Mouse (Mus musculus) CD4-positive helper T cell, adult 2 months (primary cell): ENCODE data around the gene Prdm2.

Experiments used
- DNase-seq: peaks from one replicate; pipeline ENCODE4 v3.0.0-alpha.2; 2012; ENCODE audit warnings: low read depth, missing footprints, low spot score

Prdm2 gene

DNA sequence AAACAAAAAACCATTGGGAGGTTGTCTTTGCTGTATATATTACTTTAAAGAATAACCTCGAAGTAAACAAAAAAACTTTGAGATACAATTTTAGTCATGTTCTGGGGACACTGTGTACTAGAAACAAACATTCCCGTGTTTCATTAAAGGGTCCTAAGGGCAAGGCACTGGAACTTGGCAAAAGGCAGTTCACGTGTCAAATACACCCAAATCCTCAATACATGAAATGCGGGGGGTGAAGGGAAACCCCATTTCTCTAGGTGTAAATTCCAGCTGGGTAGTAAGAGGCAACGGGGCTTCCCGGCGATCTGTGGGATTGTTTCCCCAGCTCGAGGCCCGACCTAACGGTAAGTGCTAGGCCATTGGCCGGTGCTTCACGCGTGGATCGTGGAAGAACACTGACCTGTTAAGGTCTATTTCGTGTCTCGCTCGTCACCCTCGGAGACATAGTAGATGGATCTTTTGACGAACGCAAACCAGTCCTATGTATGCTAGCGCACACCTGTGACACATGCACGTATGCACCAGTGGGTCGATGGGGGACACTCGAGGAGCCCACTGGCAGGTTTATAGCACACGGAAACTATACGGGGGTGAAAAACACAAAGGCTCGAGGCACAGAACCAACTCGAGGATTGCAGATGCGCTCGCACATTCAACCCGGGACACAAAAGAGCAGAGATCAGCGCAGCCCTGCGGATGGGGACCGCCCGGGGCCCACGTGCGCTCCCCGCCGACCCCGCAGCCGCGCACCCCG lies 1.0 kb downstream of the Prdm2 start:
- DNase-seq = peak; percentile 56

DNA sequence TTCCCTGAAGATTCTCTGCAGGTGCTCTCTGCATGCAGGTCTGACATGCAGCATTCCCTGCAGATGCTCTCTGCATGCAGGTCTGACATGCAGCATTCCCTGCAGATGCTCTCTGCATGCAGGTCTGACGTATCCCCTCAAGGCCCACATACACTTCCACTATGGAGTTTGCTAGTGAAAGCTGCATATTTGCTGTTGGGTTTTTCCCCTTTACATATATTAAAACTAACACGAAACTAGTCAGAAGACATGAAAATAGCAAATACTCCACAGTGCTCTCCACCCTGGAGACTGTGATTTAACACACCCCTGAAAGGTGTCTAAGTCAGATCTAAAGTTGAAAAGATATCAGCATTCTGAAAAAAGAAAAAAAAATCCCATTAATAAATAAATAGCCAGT lies 2.8 kb downstream of the Prdm2 start:
- DNase-seq = no peak

DNA sequence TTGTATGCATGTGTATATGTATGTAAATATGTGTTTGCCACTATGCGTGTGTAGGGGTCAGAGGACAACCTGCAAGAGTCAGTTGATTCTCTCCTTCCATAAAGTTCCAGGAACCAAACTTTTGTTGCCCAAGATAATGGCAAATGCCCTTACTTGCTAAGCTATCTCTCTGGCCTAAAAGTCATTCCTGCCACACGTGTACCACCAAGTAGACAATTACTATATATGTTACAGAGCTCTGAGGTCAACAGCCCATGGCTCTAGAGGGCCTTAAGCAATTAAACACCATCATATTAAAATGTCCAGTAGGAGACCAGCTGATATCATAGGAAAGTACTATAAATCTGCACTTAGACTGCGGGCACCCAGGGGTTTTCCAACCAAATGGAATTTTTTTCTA lies 10.1 kb downstream of the Prdm2 start:
- DNase-seq = no peak

DNA sequence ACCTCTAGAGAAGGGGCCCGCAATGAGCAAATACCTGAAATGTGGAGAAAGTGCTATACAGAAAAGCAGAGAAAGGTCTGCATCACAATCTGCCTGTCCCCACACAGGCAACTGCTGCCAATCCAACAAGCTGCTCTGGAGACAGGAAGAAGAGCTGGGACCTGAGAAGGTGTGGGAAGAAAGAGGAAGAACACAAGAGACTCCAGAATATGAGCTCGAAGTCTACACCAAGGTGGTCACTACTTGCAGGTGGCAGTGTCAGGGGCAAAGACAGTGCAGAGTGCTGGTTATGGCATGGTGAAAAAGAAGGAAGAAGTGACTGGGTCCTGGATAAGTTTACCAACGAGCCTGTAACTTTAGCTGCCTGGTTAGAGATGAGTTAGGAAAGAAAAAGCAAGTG lies 14.4 kb downstream of the Prdm2 start:
- peak; percentile 11 for DNase-seq

DNA sequence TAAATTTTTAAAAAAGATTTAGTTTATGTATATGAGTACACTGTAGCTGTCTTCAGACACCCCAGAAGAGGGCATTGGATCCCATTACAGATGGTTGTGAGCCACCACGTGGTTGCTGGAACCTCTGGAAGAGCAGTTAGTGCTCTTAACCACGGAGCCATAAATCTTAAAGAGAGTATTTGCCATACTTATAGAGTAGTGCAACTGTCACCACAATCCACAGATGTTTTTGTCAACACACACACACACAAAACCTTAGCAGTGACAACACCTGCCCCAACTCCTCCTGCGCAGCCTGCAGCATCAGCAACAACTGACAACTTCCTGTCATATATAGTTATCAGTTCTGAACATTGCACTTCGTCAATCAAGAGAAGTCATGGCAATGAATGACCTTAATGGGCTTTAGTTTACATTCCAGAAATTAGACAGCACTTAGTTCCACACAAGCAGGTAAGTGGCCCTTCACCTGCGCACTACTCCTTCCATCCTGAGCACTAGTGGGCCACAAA lies 14.9 kb downstream of the Prdm2 start:
- no peak for DNase-seq

GRCm38 (mm10) chr4:143194328-143194727 lies 18.5 kb downstream of the Prdm2 start:
- DNase-seq = no peak

- no peak for DNase-seq
Observed at GRCm38 (mm10) chr4:143193164-143193563, 19.6 kb downstream of the Prdm2 start.

DNA sequence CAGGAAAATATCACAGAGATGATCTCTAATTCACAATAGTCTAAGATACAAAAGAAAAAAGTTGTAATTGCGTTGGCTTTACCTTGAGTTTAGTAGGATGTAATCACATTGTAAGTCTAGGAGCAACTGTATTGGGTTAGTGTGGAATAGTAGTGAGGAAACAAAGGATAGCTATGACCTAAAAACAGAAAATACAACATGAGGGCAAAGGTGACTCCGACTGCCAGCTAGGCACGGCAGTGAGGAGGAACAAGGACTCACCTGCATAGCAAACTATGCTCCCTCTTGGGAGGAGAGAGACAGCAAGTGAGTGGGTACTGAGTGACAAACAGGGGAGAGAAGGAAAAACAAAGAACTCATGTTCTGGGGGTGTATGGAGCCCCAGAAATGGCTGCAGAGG lies 21.0 kb downstream of the Prdm2 start:
- no peak for DNase-seq

DNA sequence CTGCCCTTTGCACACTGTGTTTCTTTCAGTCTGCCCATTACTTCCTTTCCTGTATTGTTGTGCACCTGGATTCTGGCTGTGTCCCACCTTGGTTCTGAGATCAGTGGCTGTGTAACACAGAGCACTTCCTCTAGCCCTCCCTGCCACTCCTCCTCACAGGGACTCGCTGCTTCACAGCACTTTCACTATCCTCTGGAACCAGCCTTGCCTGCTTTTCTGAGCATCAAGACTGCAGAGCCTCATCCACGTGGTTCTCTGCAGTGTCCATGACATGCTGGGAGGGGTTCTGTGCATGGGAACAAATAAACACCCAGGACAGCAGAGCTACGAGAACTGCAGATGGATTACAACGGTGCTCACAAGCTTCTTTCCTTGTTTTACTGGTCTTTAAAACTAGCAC lies 22.1 kb downstream of the Prdm2 start:
- DNase-seq = peak; percentile 29

- no peak for DNase-seq
Observed at GRCm38 (mm10) chr4:143188571-143189191, 24.1 kb downstream of the Prdm2 start.

- DNase-seq = no peak
Observed at GRCm38 (mm10) chr4:143186066-143186465, 26.7 kb downstream of the Prdm2 start.

GRCm38 (mm10) chr4:143185496-143185895 lies 27.3 kb downstream of the Prdm2 start:
- no peak for DNase-seq

DNA sequence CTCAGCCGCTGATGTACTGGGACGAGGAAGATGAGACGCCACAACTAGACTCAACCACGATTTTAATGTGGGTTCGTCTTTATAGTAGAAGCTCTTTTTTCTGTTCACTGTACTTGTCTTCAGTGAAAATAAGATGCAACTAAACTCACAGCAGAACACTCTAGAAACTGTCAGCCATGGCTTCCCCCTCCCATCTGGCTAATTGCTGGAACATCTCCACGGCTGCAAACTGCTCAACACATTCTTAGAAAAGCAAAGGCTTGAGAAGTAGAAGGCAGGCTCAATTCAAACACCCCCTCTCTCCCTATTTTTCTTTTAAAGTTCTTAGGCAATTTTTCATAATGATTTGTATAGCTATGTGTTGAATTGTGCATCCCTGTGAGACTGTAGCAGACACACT lies 29.7 kb downstream of the Prdm2 start:
- no peak for DNase-seq

DNA sequence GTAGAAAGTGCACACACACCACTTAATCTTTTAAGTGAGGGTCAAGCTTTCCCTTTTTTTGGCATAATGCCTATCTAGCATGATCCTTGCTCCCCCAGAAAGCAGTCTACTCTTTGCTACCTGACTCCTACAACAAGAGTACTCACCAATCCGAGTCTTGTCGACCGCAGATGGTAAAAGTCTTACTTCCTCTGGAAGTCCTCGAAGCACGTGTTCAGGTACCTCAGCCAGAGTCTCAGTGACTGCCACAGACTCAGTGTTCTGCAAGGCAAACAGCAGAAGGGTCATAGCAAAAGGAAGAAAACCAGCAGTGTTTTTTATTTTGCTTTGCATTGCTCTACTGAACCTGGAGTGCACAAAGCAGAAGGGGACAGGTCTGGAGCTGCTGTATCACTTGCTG lies 32.1 kb downstream of the Prdm2 start:
- DNase-seq = no peak

DNA sequence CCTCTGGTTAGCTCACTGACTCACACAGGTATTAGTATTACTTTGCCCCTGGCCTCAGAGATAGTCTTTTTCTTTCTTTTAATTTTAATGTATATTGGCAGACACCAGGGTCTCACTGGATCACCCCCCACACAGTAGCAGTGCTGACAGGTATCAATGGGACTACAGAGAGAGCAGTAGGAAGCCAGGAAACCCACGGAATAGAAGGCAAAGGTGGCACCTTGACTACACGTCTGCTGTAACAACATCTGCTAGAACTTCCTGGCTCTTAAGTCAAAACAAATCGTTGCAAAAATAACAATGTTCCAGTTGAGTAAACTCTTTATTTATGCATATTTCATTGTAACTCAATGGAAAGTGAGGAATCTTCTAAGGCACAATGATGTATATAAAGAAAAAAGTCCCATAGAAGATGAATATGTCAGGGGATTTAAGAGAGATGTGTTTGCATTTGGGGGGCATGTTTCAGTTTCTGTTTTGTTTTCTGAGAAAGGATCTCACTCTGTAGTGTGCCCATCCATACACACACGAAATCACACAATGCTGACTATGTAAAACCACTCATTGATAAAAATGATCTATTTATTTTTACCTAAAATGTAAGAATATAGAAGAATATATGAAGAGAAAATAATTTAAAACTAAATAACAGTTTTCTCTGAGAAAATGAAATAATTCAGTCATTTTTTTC lies 41.0 kb downstream of the Prdm2 start:
- DNase-seq = peak; percentile 21

DNA sequence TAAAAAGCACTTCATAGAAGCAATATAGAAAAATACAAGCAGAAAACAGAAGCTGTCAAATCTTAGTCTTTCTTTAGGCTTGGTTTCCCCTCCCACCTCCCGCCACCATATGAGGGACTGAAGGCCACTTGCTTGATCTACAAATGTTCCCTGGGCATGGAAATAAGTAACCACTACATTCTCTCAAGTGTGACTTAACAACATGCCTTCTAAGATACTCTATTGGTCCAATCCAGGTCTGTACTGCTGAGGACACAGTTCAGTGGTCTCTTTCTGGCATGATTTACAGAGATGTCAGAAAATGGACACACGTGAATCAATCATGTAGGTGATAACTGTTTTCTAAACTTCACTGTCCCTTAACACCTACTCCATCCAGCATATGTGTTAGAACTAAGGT lies 42.5 kb downstream of the Prdm2 start:
- DNase-seq = no peak

DNA sequence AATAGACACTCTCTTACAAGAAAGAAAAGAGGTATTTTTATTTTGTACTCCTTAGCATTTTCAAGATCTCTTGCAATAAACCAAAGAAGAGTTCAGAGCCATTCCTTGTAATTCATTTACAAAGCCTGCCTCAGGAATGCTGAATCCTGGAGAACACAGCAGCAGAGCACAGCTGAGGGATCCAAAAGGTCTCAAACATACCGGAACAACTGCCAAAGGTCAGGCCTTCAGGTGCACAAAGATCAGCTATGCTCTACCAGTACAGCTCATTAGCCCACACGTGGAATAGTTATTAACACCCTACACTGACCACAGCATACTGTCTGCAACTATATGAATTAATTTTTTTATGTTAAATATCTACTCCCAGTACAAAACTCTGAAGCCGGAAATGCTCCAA lies 44.7 kb downstream of the Prdm2 start:
- DNase-seq = no peak

DNA sequence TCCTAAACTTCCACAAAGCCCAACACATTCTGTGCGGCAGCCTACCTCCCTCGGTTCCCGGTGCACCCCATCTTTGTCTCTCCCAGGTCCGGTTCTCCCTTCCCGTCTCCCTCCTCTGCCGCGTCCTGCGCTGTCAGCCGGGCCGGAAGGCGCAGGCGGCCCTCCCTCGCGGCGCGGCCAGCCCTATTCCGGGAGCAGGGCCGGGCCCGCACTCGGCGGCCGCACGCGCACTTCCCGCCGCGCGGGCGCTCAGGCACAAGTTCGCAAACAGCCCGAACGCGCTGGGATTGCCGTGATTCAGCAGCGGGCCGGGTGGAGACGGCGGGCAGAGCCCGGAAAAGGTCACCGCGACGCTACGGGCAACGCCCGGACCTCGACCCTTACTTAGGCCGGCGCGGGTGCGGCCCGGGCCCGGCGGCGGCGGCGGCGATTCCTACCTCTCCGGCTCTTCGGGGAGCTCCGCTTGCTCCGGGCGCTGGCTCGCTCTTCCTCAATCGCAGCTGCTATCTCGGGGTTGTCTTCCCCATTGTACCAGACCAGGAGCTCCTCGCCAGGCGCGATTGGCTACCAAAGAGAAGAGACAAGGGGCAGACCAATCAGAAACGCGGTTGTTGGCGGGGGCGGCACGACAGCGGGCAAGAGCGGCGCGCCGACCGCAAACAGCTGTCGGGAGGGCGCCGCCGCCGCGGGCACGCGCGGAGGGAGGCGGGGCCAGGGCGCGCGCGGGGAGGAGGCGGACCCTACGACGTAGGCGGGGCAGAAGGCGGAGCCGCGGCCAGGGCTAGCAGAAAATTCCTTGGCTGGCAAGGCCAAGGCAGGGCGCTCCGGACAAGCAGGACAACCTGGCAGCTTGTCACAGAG lies 50.9 kb downstream of the Prdm2 start:
- peak; percentile 98 for DNase-seq

DNA sequence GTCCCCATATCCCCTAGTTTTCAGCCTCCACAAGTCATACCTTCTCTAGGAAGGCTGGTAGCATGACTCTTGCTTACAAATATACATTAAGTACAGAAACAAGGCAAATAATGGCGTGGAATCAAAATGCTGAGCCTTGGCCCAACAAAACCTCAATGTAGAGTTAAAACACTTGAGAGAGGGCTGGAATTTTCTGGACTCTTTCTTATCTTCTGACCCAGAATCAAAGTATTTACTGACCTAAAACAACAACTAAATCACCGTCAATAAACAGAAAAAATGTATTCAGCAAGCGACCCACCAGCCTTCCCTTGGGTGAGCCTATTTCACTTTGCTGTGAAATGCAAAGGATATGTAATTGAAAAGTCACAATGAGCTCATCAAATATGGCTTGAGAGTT lies 52.0 kb downstream of the Prdm2 start:
- no peak for DNase-seq

DNA sequence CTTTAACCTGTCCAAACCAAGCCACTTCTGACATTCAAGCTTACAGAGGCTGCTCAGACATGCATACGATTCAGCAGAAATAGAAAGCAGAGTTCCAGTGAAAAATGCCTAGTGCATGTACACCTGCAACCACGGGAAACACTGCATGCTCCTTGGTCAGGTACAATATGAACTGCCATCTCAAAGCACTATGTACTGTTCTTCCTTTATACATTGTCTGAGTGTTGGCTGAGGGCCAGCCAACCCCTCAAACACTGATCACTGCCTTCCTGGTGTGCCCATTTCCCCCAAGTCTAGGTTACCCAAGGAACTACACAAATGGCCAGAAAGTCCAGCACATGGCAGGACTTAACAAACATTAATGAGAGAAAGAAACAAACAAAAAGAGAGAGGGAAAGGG lies 53.5 kb downstream of the Prdm2 start:
- DNase-seq = no peak

DNA sequence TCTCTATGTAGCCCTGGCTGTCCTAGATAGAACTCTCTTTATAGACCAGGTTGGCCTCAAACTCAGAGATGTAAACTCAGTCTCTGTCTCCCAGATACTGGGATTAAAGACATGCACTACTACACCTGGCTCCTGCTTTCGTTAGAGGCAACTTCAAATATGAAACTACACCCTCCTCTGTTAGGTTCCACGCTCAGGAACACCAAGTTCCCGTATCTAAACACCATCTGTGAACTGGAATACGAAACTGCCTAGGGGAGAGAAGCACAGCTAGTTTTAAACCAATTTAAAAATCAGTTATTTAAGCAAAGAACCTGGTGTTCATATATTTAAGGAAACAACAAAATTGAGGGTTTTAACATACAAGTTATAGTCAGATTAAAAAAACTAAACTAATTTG lies 56.9 kb downstream of the Prdm2 start:
- no peak for DNase-seq

DNA sequence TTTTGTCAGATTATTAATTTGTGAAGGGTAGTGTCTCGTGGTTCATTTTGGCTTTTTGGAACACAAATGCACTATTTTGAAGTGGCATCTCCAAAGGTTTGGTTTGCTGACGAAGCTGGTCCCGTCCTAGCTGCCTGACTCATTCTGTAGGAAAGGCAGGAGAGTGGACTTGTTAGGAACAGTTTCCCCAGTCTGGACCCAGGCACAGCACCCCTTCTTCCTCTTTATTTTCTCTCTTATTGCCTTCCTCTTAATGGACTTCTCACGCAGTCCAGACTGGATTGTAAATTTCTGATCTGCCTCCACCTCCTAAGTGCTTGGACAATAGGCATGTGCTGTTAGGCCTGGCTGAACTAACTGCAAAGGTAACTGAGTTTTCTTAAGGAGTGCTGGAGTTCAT lies 57.8 kb downstream of the Prdm2 start:
- DNase-seq = no peak
